Mouse (Mus musculus) limb, embryonic 11.5 days (tissue): Measurements from ENCODE around the gene Knop1. TPM values are rescaled to one million over a fixed set of nuclear protein-coding genes. Genes with fewer than 3 reads are reported as not detected.

ENCODE experiments used
- ATAC-seq: fragments of 200-750 bp; cut with Nextera tagmentation; 2 replicates; pipeline ENCODE4 v1.8.0; 2017; ENCODE audit warnings: low read depth; ENCODE audit not compliant: insufficient number of reproducible peaks, low FRiP score, low TSS enrichment
- DNase-seq: peaks from one replicate; pipeline ENCODE4 v3.0.0-alpha.2; 2015; ENCODE audit warnings: low spot score
- H3K27ac ChIP-seq: fragments of 300-500 bp; sonication (generic); replicated peaks from 2 replicates; pipeline ENCODE4 v1.5.1; 2014; ENCODE audit warnings: low read depth, mild to moderate bottlenecking, low read length
- H3K27me3 ChIP-seq: fragments of 300-500 bp; sonication (generic); 2 replicates; pipeline ENCODE4 v1.6.1; 2014; ENCODE audit warnings: mild to moderate bottlenecking, low read length, mixed read lengths; ENCODE audit not compliant: control insufficient read depth, insufficient read depth
- H3K36me3 ChIP-seq: fragments of 300-500 bp; sonication (generic); 2 replicates; pipeline ENCODE4 v1.6.1; 2014; ENCODE audit warnings: mild to moderate bottlenecking, low read length, moderate library complexity, mixed read lengths; ENCODE audit not compliant: control insufficient read depth, insufficient read depth
- H3K4me1 ChIP-seq: fragments of 300-500 bp; sonication (generic); 2 replicates; pipeline ENCODE4 v1.6.1; 2014; ENCODE audit warnings: low read length, mixed read lengths; ENCODE audit not compliant: control insufficient read depth, insufficient read depth
- H3K4me2 ChIP-seq: fragments of 300-500 bp; sonication (generic); 2 replicates; pipeline ENCODE4 v1.6.1; 2014; ENCODE audit warnings: low read depth, mild to moderate bottlenecking, moderate library complexity; ENCODE audit not compliant: severe bottlenecking
- H3K4me3 ChIP-seq: fragments of 300-500 bp; sonication (generic); 2 replicates; pipeline ENCODE4 v1.5.1; 2014; ENCODE audit warnings: low read depth, low read length
- H3K9ac ChIP-seq: fragments of 300-500 bp; sonication (generic); 2 replicates; pipeline ENCODE4 v1.6.1; 2014; ENCODE audit warnings: mild to moderate bottlenecking, low read length
- H3K9me3 ChIP-seq: fragments of 300-500 bp; sonication (generic); 2 replicates; pipeline ENCODE4 v1.6.1; 2016; ENCODE audit warnings: low read length; ENCODE audit not compliant: control insufficient read depth
- WGBS: fragments of 180-500 bp; shearing (Covaris S2); extraction: QIAGEN DNeasy Blood & Tissue Kit; methylation state at CpG from one replicate; pipeline ENCODE4 v1.1.7; 2014; 5-methylcytosine and 5-hydroxymethylcytosine counted together
- polyA plus RNA-seq: library from polyadenylated mRNA; unstranded; fragments of >200 nt; fragmentation: Nextera tagmentation; extraction: Ambion mirVana; gene quantifications from 2 replicates; pipeline ENCODE4 v1.2.1, GENCODE M21; 2014

Gene Knop1
- polyA plus RNA-seq, 1 experiment from 2014 or later, result 136 TPM

DNA sequence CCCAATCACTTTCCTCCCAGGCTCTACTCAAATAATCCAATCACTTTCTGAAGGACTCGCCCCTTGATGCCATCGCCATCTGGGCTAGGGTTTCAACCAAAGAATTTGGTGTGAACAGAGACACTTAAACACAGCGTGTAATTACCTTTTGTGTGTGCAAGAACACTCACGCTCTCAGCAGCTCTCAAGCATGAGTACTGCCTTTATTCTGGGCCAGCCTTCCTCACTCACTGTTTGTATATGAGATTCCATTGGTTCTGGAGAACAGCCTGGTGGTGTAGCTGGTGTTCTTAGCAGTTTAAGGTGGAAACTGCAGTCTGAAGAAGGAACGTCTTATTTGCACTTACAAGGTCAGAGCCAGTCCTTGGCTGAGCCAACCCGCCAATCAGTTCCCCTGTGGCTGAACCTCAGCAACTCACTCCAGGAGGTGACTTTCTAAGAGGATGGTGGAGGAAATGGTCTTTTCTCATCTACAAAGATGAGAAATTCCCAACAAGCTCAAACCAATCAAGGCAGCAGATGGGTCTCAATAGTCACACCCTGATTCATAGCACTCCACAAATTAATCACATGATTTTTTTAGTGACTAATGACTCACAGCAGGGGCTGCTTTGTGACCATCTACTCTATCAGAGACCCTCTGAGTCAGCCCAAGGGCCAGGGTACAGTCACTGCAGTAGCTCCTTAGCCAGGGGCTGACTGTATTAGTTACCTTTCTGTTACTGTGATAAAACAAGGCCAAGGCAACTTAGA lies 31.4 kb upstream of the Knop1 start:
- ATAC-seq (no peak), DNase-seq (no peak)
- H3K4me2 ChIP-seq, result no peak overlapping the region
- no peaks in the 10 kb centered on the region for H3K27me3 ChIP-seq
- H3K9me3 ChIP-seq, result no peaks in the 10 kb centered on the region
- no peaks in the 10 kb centered on the region for H3K4me1 ChIP-seq
- no peak overlapping the region for H3K27ac ChIP-seq
- H3K4me3 ChIP-seq, result no peak overlapping the region
- H3K36me3 ChIP-seq, result no peaks in the 10 kb centered on the region
- 37% methylated on average over 6 of the region's 6 CpGs for WGBS
- H3K9ac ChIP-seq, result no peak overlapping the region

DNA sequence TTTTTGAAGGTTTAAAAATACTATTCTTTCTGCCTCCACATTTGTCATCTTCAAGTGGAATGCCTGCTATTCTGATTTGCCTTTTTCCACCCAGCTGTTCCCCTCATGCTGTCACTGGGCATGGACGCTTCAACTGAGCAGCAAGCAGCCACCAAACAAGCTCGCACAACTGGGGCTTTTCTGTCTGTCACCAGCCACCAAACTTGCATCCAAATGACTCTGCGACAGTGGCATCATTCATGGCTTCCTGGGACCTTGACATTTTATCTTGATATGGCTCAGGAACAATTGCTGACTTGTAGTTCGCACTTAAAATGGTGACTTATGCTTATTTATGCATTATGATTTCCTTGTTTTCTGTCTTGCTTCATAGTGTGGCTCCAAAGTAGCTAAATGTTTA lies 28.9 kb upstream of the Knop1 start:
- 77% methylated on average over 4 of the region's 4 CpGs for WGBS

DNA sequence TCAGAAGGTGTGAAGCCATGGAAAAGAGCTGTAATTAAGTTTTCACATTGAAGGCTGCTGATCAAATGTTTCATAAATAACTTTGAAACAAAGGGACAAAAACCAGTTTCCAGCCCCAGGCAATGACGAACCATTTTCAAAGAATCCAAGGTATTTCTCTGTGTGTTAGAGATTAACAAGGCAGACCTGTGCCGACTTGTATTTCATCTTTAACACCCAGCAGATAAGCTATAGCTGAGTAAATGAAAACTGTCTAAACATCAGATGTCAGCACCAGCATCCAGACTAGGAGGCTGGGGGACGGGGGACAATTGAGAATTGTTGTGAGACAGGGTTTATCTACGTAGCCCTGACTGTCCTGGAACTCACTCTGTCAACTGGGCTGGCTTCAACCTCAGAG lies 27.9 kb upstream of the Knop1 start:
- H3K9me3 ChIP-seq, result no peaks in the 10 kb centered on the region
- no peaks in the 10 kb centered on the region for H3K36me3 ChIP-seq
- DNase-seq, result no peak
- H3K27ac ChIP-seq, result no peak overlapping the region
- H3K4me2 ChIP-seq, result no peak overlapping the region
- H3K4me3 ChIP-seq, result no peak overlapping the region
- no peak overlapping the region for H3K9ac ChIP-seq
- no peak for ATAC-seq
- H3K4me1 ChIP-seq, result no peaks in the 10 kb centered on the region
- WGBS, result 79% methylated on average over 4 of the region's 4 CpGs
- no peaks in the 10 kb centered on the region for H3K27me3 ChIP-seq

More for the DNA sequence above, 28.9 kb upstream of the Knop1 start:
- Histone ChIP-seq H3K4me3 (no peak overlapping the region), H3K27me3 (no peaks in the 10 kb centered on the region), H3K36me3 (no peaks in the 10 kb centered on the region), H3K27ac (no peak overlapping the region), H3K9me3 (no peaks in the 10 kb centered on the region), H3K4me1 (no peaks in the 10 kb centered on the region), H3K9ac (no peak overlapping the region), H3K4me2 (no peak overlapping the region)
- ATAC-seq (no peak), DNase-seq (no peak)

GRCm38 (mm10) chr7:118879466-118880029 lies 23.5 kb upstream of the Knop1 start:
- Histone ChIP-seq H3K4me1 (no peaks in the 10 kb centered on the region), H3K4me3 (no peak overlapping the region), H3K27me3 (no peaks in the 10 kb centered on the region), H3K36me3 (no peaks in the 10 kb centered on the region), H3K9me3 (no peaks in the 10 kb centered on the region), H3K27ac (no peak overlapping the region), H3K4me2 (no peak overlapping the region), H3K9ac (no peak overlapping the region)
- 89% methylated on average over 3 of the region's 3 CpGs for WGBS
- no peak for ATAC-seq
- no peak for DNase-seq

DNA sequence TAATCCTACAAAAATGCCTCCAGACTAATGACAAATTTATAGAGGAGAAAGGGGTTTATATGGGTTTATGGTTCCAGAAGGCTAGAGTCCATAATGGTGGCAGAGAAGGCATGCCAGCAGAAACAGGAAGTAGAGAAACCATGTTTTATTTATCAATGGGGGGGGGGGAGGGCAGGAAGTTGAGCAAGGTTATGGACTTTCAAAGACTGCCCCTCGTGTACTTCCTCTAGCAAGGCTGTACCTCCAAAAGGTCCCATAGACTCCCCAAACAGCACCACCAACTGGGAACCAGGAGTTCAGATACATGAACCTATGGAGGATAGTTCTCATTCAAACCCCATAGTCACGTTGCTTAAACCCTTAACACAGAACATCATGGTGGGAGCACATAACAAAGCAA lies 9.3 kb upstream of the Knop1 start:
- Histone ChIP-seq H3K4me2 (no peak overlapping the region), H3K27ac (no peak overlapping the region), H3K9me3 (no peaks in the 10 kb centered on the region), H3K9ac (no peak overlapping the region), H3K4me3 (no peak overlapping the region), H3K36me3 (no peaks in the 10 kb centered on the region), H3K4me1 (no peaks in the 10 kb centered on the region), H3K27me3 (no peaks in the 10 kb centered on the region)
- WGBS, result 82% methylated on average over 2 of the region's 2 CpGs
- ATAC-seq (no peak), DNase-seq (no peak)

DNA sequence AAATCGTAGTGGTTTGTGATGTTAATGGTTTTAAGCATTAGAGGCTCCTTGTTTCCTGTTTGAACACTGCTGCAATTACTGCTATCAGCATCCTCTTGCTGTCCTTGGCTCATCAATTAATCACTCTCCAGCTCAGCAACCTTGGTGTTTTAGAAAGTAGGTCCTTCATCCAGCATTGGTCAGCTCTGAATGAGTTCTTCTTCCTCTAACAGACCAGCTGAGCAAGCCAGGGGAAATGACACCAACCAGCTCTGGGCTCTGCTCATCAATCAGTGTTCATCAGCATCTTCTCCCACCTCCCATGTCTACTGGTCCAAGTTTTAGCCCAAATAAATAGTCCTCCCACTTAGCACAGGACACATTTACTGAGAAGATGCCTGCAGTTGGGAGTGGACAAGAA lies 2.6 kb upstream of the Knop1 start:
- no peak for DNase-seq
- Histone ChIP-seq H3K4me3 (no peak overlapping the region), H3K9ac (no peak overlapping the region), H3K4me1 (peaks cover 6% of the 10 kb centered on the region; the same call in 1 of the 2 replicates), H3K9me3 (no peaks in the 10 kb centered on the region), H3K27me3 (no peaks in the 10 kb centered on the region), H3K4me2 (no peak overlapping the region), H3K36me3 (no peaks in the 10 kb centered on the region; the same call in 1 of the 2 replicates), H3K27ac (no peak overlapping the region)
- ATAC-seq, result no peak
- WGBS, result 83% methylated on average over 1 of the region's 1 CpGs

GRCm38 (mm10) chr7:118855171-118855876 lies 730 bp downstream of the Knop1 start, which contains the start of gene Iqck:
TSS of gene Iqck (plus strand) at chr7:118855752.
- H3K9me3 ChIP-seq, result no peaks in the 10 kb centered on the region
- peak within 1 kb of the TSS; percentile 77 for H3K4me2 ChIP-seq
- ATAC-seq (peak; percentile 97), DNase-seq (peak; percentile 95)
- H3K4me1 ChIP-seq, result peaks cover 6% of the 10 kb centered on the region; the same call in 1 of the 2 replicates
- peak within 1 kb of the TSS; percentile 79 for H3K4me3 ChIP-seq
- no peak within 1 kb of the TSS for H3K27ac ChIP-seq
- H3K36me3 ChIP-seq, result peaks cover 9% of the 10 kb centered on the region; the same call in 1 of the 2 replicates
- WGBS, result under 1% methylated on average over 57 of the region's 57 CpGs
- no peaks in the 10 kb centered on the region for H3K27me3 ChIP-seq
- peak within 1 kb of the TSS; percentile 77 for H3K9ac ChIP-seq

DNA sequence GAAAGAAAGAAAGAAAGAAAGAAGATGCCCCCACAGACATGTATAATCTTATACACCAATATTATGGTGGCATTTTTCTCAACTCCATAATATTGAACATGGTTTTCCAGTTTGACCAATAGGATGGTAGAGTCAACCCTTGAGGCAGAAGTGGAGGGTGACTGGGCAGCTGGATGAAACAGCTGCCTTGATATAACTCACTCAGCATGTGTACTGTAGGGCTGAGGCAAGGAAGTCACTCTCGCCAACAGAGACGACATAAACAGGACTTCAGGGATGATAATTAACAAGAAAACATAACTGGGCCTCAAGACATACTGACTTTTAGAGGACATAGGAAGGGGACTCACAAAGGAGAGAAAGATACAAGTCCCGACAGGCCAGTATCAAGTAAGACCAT lies 1.4 kb downstream of the Knop1 start:
- peak overlapping the region; percentile 77 for H3K4me2 ChIP-seq
- H3K27me3 ChIP-seq, result no peaks in the 10 kb centered on the region
- DNase-seq, result no peak
- H3K36me3 ChIP-seq, result peaks cover 11% of the 10 kb centered on the region; the same call in 1 of the 2 replicates
- WGBS, result 22% methylated on average over 3 of the region's 3 CpGs
- H3K4me3 ChIP-seq, result peak overlapping the region; percentile 79
- peaks cover 6% of the 10 kb centered on the region; the same call in 1 of the 2 replicates for H3K4me1 ChIP-seq
- H3K9me3 ChIP-seq, result no peaks in the 10 kb centered on the region
- H3K9ac ChIP-seq, result peak overlapping the region; percentile 77
- ATAC-seq, result no peak
- no peak overlapping the region for H3K27ac ChIP-seq
